Mouse (Mus musculus) embryonic fibroblast, embryonic 13.5 days (primary cell): ENCODE results near the gene Aak1.

ENCODE experiments used
- CTCF ChIP-seq: IDR thresholded peaks from 2 replicates; pipeline ENCODE4 v1.5.1; 2011; ENCODE audit warnings: mild to moderate bottlenecking, control low read depth, low read length, moderate library complexity, borderline replicate concordance; ENCODE audit not compliant: insufficient read depth
- POLR2A ChIP-seq: IDR thresholded peaks from 2 replicates; pipeline ENCODE4 v1.6.1; 2011; ENCODE audit warnings: low read depth, mild to moderate bottlenecking, control low read depth, low read length, moderate library complexity

DNA sequence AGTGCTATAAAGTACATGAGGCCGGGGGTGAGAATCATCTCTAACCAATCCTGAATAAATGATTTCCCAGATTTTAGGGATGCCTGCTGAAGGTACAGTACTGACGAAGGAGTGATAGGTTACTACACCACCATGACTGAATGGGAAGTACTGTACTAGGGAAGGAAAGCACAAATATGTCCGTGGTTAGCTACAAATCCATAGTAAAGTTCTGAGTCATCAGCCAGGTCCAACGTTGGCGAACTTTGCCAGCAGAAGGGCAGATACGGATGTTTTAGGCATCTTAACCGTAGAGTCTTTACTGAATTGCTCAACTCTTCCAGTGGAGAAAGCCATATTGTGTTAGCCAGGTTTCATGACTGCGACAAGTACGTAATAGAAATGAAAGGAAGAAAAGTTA lies 91.6 kb downstream of the Aak1 start:
- TF ChIP-seq CTCF (no peak), POLR2A (no peak)
